Mouse (Mus musculus): ENCODE results near the gene C3ar1.

C3ar1 gene

DNA sequence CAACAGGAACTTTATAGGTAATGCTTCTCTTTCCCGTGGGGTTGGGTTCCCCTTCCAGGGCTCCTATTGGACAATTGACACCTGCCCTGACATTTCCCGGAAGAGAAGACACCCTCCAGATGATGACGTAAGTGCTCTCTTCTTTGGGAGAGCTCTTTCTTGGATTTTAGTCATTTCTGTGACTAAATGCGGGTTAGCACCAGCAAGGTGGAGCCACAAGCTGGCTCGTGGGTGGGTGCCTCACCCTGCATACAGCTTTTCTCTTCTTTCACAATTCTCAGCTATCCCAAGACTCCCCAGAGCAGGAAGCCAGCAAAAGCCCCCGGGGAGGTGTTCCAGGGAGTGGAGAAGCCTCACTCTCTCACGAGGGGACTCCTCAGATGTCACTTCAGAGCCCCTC, 23.1 kb downstream of the C3ar1 start:
- in situ Hi-C loops (cut with MboI; ENCODE audit: low sequenced_read_pairs) = no loop called here

- in situ Hi-C loops (cut with MboI; ENCODE audit: low sequenced_read_pairs) = no loop called here
Measured at GRCm38 (mm10) chr6:122828086-122828485, 27.9 kb downstream of the C3ar1 start.

GRCm38 (mm10) chr6:122825923-122826742, 29.8 kb downstream of the C3ar1 start:
- in situ Hi-C loops (cut with MboI; ENCODE audit: low sequenced_read_pairs) = no loop called here

DNA sequence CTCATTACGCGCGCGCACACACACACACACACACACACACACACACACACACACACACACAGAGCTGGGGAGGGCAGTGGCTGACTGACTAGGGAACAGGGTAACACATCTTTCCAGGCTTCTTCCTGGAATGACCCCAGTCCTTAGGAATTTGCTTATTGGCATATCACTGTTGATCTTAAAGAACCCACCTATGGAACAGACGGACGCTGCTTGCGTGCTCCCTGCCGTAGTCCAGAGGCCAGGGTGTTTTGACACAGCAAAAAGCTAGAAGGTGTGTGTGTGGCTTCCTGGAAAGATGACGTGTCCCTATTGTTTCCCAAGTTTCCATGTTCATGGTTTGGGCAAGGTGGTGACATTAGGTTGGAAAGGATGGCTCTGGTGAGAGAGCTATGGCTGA, 30.8 kb downstream of the C3ar1 start:
- in situ Hi-C loops (cut with MboI; ENCODE audit: low sequenced_read_pairs) = no loop called here

- in situ Hi-C loops (cut with MboI; ENCODE audit: low sequenced_read_pairs) = no loop called here
Measured at GRCm38 (mm10) chr6:122824086-122824485, 31.9 kb downstream of the C3ar1 start.

- in situ Hi-C loops (cut with MboI; ENCODE audit: low sequenced_read_pairs) = no loop called here
Measured at GRCm38 (mm10) chr6:122821822-122822221, 34.1 kb downstream of the C3ar1 start.

DNA sequence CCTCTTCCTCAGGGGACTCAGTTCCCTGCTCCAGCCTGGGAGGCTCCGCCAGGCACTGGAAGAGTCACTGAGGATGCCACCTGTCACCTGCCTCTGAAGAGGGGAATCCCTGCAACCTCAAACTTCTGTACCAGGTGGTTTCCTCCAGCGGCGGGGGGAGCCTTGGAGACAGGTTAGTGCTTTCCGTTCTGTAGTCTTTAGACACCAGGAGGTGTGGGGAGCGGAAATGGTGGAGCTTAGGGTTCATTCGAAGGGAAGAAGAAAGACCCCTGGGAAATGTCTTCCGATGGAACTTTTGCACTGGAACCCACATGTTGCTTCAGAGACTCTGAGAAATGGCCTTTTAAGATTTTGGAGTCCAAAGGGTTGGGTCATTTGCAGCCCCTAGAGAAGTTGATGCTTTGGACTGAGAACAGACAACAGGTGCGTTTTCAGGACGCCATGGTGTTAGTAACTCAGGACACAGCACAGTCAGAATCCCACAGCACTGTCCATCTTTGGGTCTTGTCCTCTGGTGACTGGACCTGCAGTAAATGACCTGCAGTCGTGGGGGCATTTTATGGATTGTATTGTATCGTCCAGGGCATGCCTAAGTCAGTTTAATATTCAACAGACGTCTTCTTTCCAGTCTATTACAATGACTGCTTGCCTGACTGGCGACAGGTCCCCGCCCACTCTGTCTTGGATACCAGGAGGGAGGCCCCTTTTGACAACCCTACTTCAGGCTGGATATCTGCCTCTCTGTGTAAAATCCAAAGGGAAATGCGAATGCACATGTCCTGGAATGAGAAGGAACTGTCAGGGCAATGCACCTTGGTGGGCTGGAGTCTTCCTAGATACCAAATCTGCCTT, 34.9 kb downstream of the C3ar1 start:
- in situ Hi-C loops (cut with MboI; ENCODE audit: low sequenced_read_pairs) = no loop called here

DNA sequence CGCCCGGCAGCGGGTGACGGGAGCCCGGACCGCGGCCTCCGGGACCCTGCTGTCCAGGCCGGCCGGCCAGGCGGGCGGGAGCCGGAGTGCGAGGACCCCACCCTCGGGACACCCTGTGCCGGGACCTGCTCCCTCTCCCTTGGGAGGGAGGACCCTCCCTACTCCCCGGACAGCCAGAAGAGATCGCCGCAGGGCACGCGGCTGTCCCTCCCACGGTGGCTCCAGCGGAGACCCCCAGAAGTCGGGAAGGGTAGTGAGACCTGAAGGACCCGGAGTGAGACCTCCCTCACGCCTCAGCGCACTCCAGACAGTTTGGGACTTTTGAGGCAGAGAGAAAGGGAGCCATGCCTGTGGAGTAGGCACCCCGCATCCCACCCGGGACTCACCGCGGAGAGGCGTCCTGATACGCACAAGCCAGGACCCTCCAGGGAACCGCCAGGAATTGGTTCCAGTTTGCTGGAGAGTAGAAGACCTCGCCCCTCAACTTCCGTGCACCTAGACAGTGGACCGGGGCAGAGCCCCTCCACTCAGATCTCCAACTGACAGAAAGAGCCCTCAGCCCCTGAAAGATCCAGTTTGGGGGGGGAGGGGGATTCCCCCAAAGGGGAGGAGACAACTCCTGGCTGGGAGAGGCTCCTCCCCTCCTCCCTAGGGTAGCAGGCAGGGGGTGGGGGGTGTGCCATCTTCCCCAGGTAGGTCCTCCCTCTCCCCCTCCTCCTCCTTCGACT, 35.7 kb downstream of the C3ar1 start:
- in situ Hi-C loops (cut with MboI; ENCODE audit: low sequenced_read_pairs) = no loop called here

GRCm38 (mm10) chr6:122819306-122820070, 36.5 kb downstream of the C3ar1 start, which contains the start of gene Foxj2:
Foxj2 (plus strand) TSS chr6:122819914.
- in situ Hi-C loops (cut with MboI; ENCODE audit: low sequenced_read_pairs) = no loop called here

DNA sequence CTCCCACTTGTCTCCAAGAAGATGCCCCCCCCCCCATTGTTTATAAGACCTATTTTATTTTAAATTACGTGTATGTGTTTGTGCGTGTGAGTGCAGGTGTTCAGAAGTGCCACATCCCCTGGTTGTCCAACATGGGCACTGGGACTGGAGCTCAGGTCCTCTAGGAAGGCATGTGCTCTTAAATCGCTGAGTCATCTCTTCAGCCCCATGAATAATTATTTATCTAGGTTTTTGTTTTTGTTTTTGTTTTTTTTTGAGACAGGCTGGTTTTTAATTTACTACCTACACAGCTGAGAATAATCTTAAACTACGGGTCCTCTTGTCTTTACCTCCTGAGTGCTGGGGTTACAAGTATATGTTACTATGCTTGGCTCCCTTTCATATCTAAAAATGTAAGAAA, 42.3 kb downstream of the C3ar1 start:
- in situ Hi-C loops (cut with MboI; ENCODE audit: low sequenced_read_pairs) = no loop called here

GRCm38 (mm10) chr6:122812716-122813115, 43.2 kb downstream of the C3ar1 start:
- in situ Hi-C loops (cut with MboI; ENCODE audit: low sequenced_read_pairs) = no loop called here

DNA sequence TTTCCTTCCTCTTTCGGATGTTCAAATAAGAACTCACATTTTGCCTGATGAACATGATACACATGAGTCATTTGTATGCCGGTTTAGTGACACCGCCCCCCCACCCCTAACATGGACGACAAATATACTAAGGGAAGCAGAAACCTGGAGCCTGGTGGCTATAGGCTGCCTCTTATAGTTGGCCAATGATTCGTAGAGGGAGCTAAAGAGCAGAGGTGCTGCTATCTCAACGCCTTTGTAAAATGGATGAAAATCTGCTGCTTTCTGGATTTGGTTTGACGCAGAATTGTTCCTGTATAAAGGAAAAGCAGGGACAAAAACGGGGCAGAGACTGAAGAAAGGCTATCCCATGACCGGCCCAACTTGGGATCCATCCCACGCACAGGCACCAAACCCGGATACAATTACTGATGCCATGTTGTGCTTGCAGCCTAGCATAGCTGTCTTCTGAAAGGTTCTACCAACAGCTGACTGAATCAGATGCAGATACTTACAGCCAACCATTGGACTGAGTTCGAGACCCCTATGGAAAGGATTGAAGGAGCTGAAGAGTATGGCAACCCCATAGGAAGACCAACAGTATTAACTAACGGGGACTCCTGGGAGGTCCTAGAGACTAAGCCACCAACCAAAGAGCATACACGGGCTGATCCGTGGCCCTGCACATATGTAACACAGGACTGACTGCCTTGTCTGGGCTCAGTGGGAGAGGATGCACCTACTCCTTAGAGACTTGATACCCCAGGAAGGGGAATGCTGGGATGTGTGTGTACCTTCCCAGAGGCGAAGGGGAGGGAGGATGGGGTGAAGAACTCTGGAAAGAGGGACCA, 44.0 kb downstream of the C3ar1 start:
- in situ Hi-C loops (cut with MboI; ENCODE audit: low sequenced_read_pairs) = no loop called here

DNA sequence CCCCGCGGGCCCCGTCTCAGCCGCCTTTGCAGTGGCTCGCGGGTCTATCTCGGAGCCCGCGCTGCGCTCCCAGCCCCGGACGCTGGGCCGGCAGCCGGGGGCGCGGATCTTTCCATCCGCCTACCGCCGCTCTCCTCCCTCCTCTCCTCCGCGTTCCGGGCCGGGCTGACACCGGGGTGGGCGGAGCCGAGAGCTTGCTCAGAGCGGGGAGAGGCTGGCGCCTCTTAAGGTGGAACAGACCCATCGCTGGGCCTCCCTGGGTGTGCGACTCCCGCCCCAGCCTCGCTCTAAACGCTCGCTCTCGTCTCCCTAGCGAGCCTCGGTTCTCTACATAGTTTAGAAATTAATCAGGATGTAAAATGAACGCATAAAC, 44.7 kb downstream of the C3ar1 start:
- in situ Hi-C loops (cut with MboI; ENCODE audit: low sequenced_read_pairs) = no loop called here

- in situ Hi-C loops (cut with MboI; ENCODE audit: low sequenced_read_pairs) = no loop called here
Measured at GRCm38 (mm10) chr6:122810615-122811279, 45.2 kb downstream of the C3ar1 start.

GRCm38 (mm10) chr6:122810022-122810614, 45.8 kb downstream of the C3ar1 start:
- in situ Hi-C loops (cut with MboI; ENCODE audit: low sequenced_read_pairs) = no loop called here

- in situ Hi-C loops (cut with MboI; ENCODE audit: low sequenced_read_pairs) = no loop called here
Measured at GRCm38 (mm10) chr6:122804418-122804817, 51.5 kb downstream of the C3ar1 start.

GRCm38 (mm10) chr6:122801801-122802514, 54.0 kb downstream of the C3ar1 start:
- in situ Hi-C loops (cut with MboI; ENCODE audit: low sequenced_read_pairs) = no loop called here

GRCm38 (mm10) chr6:122801301-122801800, 54.6 kb downstream of the C3ar1 start, which contains the start of gene Slc2a3:
Slc2a3 (minus strand) TSS chr6:122801640.
- in situ Hi-C loops (cut with MboI; ENCODE audit: low sequenced_read_pairs) = no loop called here
